Mouse (Mus musculus): ENCODE results near the gene Sorbs2. TPM values are rescaled to one million over a fixed set of nuclear protein-coding genes. Genes with fewer than 3 reads are reported as not detected.

Gene Sorbs2
- polyA plus RNA-seq, 1 experiment from 2014 or later: 13.3 TPM

DNA sequence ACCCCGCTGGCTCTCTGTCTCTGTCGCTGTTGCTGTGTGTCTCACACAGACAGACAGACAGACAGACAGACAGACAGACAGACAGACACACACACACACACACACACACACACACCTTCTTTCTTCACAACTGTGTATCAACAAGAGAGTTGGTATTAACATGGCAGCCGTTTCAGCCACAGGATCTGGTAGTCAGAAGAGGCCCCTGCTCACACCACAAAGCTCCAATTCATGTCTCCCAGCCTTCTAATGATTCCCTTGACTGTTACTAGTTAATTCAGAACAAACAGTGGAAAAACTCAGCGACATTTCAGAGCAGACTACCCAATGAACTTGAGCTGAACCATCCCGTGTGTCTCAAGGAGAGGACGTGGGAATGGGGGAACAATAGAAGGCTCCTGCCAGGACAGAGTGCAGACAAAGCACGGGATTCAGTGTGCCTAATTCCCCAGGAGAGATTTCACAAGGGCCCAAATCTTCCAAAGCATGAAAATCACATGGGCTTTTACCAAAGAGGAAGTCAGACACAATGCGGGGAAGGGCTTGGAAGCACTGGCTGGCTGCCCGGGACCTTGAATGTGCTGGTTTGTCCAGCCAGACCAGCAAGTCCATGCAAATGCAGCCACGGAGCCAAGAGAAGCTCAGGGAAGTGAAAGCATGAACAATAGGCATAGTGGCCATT lies 367.5 kb downstream of the Sorbs2 start:
- 29% methylated on average over 10 of the region's 10 CpGs for WGBS (ENCODE audit: insufficient replicate concordance)
- no peak overlapping the region for H3K4me3 ChIP-seq (ENCODE audit: low read depth, low read length)
- ATAC-seq: peak; percentile 65
- H3K4me1 ChIP-seq (ENCODE audit: insufficient read depth): no peaks in the 10 kb centered on the region
- no peak overlapping the region for H3K4me2 ChIP-seq (ENCODE audit: low read depth, low read length)
- peak; percentile 48 for DNase-seq
- H3K27ac ChIP-seq (ENCODE audit: low read depth): peak overlapping the region; percentile 55
- no peaks in the 10 kb centered on the region for H3K27me3 ChIP-seq (ENCODE audit: insufficient read depth, low read length)
- peaks cover under 1% of the 10 kb centered on the region; the same call in 1 of the 2 replicates for H3K9me3 ChIP-seq (ENCODE audit: low read length)
- no peaks in the 10 kb centered on the region for H3K36me3 ChIP-seq (replicated peaks; ENCODE audit: insufficient read depth, low read length)
- no peak for TF ChIP-seq EP300 (IDR thresholded peaks at IDR 0.05; ENCODE audit: low read depth)
- no peak for TF ChIP-seq CTCF (IDR thresholded peaks at IDR 0.05; ENCODE audit: low read depth)
- no peak overlapping the region for H3K9ac ChIP-seq (replicated peaks)

- ATAC-seq: no peak
- WGBS (ENCODE audit: insufficient replicate concordance): 84% methylated on average over 5 of the region's 5 CpGs
- Histone ChIP-seq H3K27ac (ENCODE audit: low read depth) (no peak overlapping the region), H3K4me1 (ENCODE audit: insufficient read depth) (no peaks in the 10 kb centered on the region), H3K9me3 (ENCODE audit: low read length) (peaks cover 2% of the 10 kb centered on the region; the same call in 1 of the 2 replicates), H3K9ac (replicated peaks) (no peak overlapping the region), H3K4me2 (ENCODE audit: low read depth, low read length) (no peak overlapping the region), H3K36me3 (replicated peaks; ENCODE audit: insufficient read depth, low read length) (no peaks in the 10 kb centered on the region), H3K4me3 (ENCODE audit: low read depth, low read length) (no peak overlapping the region), H3K27me3 (ENCODE audit: insufficient read depth, low read length) (no peaks in the 10 kb centered on the region)
- no peak for TF ChIP-seq EP300 (IDR thresholded peaks at IDR 0.05; ENCODE audit: low read depth)
- no peak for TF ChIP-seq CTCF (IDR thresholded peaks at IDR 0.05; ENCODE audit: low read depth)
- no peak for DNase-seq
Observed at GRCm38 (mm10) chr8:45876397-45876796, 368.8 kb downstream of the Sorbs2 start.

Other genes with a start within 250 kb of the Sorbs2 start
- 55.4 and 60.8 TPM in 2 replicates for gene F11, start 245.8 kb upstream of the Sorbs2 start, polyA plus RNA-seq (2015; fragmentation: Nextera tagmentation; extraction: Ambion mirVana)
- gene Klkb1, start 212.9 kb upstream of the Sorbs2 start, polyA plus RNA-seq (2015; fragmentation: Nextera tagmentation; extraction: Ambion mirVana): 29.5 and 30.1 TPM in 2 replicates
- 41.6 and 42.7 TPM in 2 replicates for gene Gm45753, start 199.3 kb upstream of the Sorbs2 start, polyA plus RNA-seq (2015; fragmentation: Nextera tagmentation; extraction: Ambion mirVana)
- 8.0 and 8.4 TPM in 2 replicates for gene Cyp4v3, start 174.6 kb upstream of the Sorbs2 start, polyA plus RNA-seq (2015; fragmentation: Nextera tagmentation; extraction: Ambion mirVana)
- gene Fam149a, start 125.5 kb upstream of the Sorbs2 start, polyA plus RNA-seq (2015; fragmentation: Nextera tagmentation; extraction: Ambion mirVana): 1.5 and 2.1 TPM in 2 replicates
- 1.2 and 1.7 TPM in 2 replicates for gene Tlr3, start 96.7 kb upstream of the Sorbs2 start, polyA plus RNA-seq (2015; fragmentation: Nextera tagmentation; extraction: Ambion mirVana)

All from liver, postnatal 0 days (tissue).